Mouse (Mus musculus): Measurements from ENCODE around the gene Rin3. TPM values are rescaled to one million over a fixed set of nuclear protein-coding genes. Genes with fewer than 3 reads are reported as not detected.
"Not testable (repeated sequence)": the region's sequence is repeated elsewhere in the genome, so short reads cannot be mapped to it uniquely, and the experiment has no call there.

Rin3 gene
- polyA plus RNA-seq, 1 experiment from 2014 or later: 3.5 TPM

GRCm38 (mm10) chr12:102270776-102271405 is 12.0 kb upstream of the Rin3 start:
- H3K36me3 ChIP-seq (ENCODE audit: control insufficient read depth, insufficient read depth, low read length): no peaks in the 10 kb centered on the region

GRCm38 (mm10) chr12:102271447-102271846 is 11.4 kb upstream of the Rin3 start:
- Histone ChIP-seq H3K4me1 (ENCODE audit: control insufficient read depth, insufficient read depth, low read length) (no peaks in the 10 kb centered on the region), H3K9me3 (ENCODE audit: control insufficient read depth, low read length) (no peaks in the 10 kb centered on the region), H3K27me3 (ENCODE audit: control insufficient read depth, insufficient read depth, low read length) (no peaks in the 10 kb centered on the region), H3K9ac (replicated peaks; ENCODE audit: low read length) (no peak overlapping the region), H3K4me2 (ENCODE audit: low read length) (no peak overlapping the region), H3K36me3 (ENCODE audit: control insufficient read depth, insufficient read depth, low read length) (no peaks in the 10 kb centered on the region), H3K4me3 (replicated peaks; ENCODE audit: low read depth, low read length) (no peak overlapping the region), H3K27ac (replicated peaks; ENCODE audit: low read depth, low read length) (no peak overlapping the region)
- DNase-seq: no peak
- 81% methylated on average over 4 of the region's 4 CpGs for WGBS
- no peak for ATAC-seq (ENCODE audit: low FRiP score, low TSS enrichment)

More at GRCm38 (mm10) chr12:102270776-102271405, 12.0 kb upstream of the Rin3 start:
- 89% methylated on average over 6 of the region's 6 CpGs for WGBS
- Histone ChIP-seq H3K27ac (replicated peaks; ENCODE audit: low read depth, low read length) (no peak overlapping the region), H3K27me3 (ENCODE audit: control insufficient read depth, insufficient read depth, low read length) (no peaks in the 10 kb centered on the region), H3K9ac (replicated peaks; ENCODE audit: low read length) (no peak overlapping the region), H3K4me2 (ENCODE audit: low read length) (no peak overlapping the region), H3K9me3 (ENCODE audit: control insufficient read depth, low read length) (no peaks in the 10 kb centered on the region), H3K4me1 (ENCODE audit: control insufficient read depth, insufficient read depth, low read length) (no peaks in the 10 kb centered on the region), H3K4me3 (replicated peaks; ENCODE audit: low read depth, low read length) (no peak overlapping the region)
- DNase-seq (no peak), ATAC-seq (ENCODE audit: low FRiP score, low TSS enrichment) (no peak)

- Histone ChIP-seq H3K9ac (replicated peaks; ENCODE audit: low read length) (no peak overlapping the region), H3K4me2 (ENCODE audit: low read length) (no peak overlapping the region), H3K36me3 (ENCODE audit: control insufficient read depth, insufficient read depth, low read length) (no peaks in the 10 kb centered on the region), H3K4me3 (replicated peaks; ENCODE audit: low read depth, low read length) (no peak overlapping the region), H3K27ac (replicated peaks; ENCODE audit: low read depth, low read length) (no peak overlapping the region), H3K4me1 (ENCODE audit: control insufficient read depth, insufficient read depth, low read length) (no peaks in the 10 kb centered on the region), H3K9me3 (ENCODE audit: control insufficient read depth, low read length) (no peaks in the 10 kb centered on the region), H3K27me3 (ENCODE audit: control insufficient read depth, insufficient read depth, low read length) (no peaks in the 10 kb centered on the region)
- WGBS: 72% methylated on average over 7 of the region's 7 CpGs
- ATAC-seq (ENCODE audit: low FRiP score, low TSS enrichment): no peak
- DNase-seq: no peak
Observed at GRCm38 (mm10) chr12:102275833-102276443, 6.9 kb upstream of the Rin3 start.

- not testable (repeated sequence) for DNase-seq; H3K4me3 ChIP-seq (replicated peaks; ENCODE audit: low read depth, low read length); H3K27ac ChIP-seq (replicated peaks; ENCODE audit: low read depth, low read length); H3K9ac ChIP-seq (replicated peaks; ENCODE audit: low read length); H3K4me2 ChIP-seq (ENCODE audit: low read length); H3K36me3 ChIP-seq (ENCODE audit: control insufficient read depth, insufficient read depth, low read length); ATAC-seq (ENCODE audit: low FRiP score, low TSS enrichment); H3K9me3 ChIP-seq (ENCODE audit: control insufficient read depth, low read length)
- Histone ChIP-seq H3K4me1 (ENCODE audit: control insufficient read depth, insufficient read depth, low read length) (peaks cover 12% of the 10 kb centered on the region), H3K27me3 (ENCODE audit: control insufficient read depth, insufficient read depth, low read length) (peaks cover 14% of the 10 kb centered on the region; the same call in 1 of the 2 replicates)
- 71% methylated on average over 4 of the region's 4 CpGs for WGBS
Observed at GRCm38 (mm10) chr12:102280290-102280689, 2.6 kb upstream of the Rin3 start.

GRCm38 (mm10) chr12:102280867-102281503 is 1.9 kb upstream of the Rin3 start:
- ATAC-seq (ENCODE audit: low FRiP score, low TSS enrichment) (no peak), DNase-seq (no peak)
- no peaks in the 10 kb centered on the region for H3K9me3 ChIP-seq (ENCODE audit: control insufficient read depth, low read length)
- WGBS: 68% methylated on average over 7 of the region's 7 CpGs
- no peaks in the 10 kb centered on the region for H3K36me3 ChIP-seq (ENCODE audit: control insufficient read depth, insufficient read depth, low read length)
- H3K4me3 ChIP-seq (replicated peaks; ENCODE audit: low read depth, low read length): no peak overlapping the region
- peaks cover 12% of the 10 kb centered on the region for H3K4me1 ChIP-seq (ENCODE audit: control insufficient read depth, insufficient read depth, low read length)
- no peak overlapping the region for H3K27ac ChIP-seq (replicated peaks; ENCODE audit: low read depth, low read length)
- no peak overlapping the region for H3K9ac ChIP-seq (replicated peaks; ENCODE audit: low read length)
- H3K4me2 ChIP-seq (ENCODE audit: low read length): no peak overlapping the region
- peaks cover 14% of the 10 kb centered on the region; the same call in 1 of the 2 replicates for H3K27me3 ChIP-seq (ENCODE audit: control insufficient read depth, insufficient read depth, low read length)

- Histone ChIP-seq H3K4me1 (ENCODE audit: control insufficient read depth, insufficient read depth, low read length) (peaks cover 12% of the 10 kb centered on the region), H3K27me3 (ENCODE audit: control insufficient read depth, insufficient read depth, low read length) (peaks cover 14% of the 10 kb centered on the region; the same call in 1 of the 2 replicates), H3K9me3 (ENCODE audit: control insufficient read depth, low read length) (no peaks in the 10 kb centered on the region), H3K9ac (replicated peaks; ENCODE audit: low read length) (no peak overlapping the region), H3K4me2 (ENCODE audit: low read length) (peak overlapping the region; percentile 99; the same call in 1 of the 2 replicates), H3K36me3 (ENCODE audit: control insufficient read depth, insufficient read depth, low read length) (no peaks in the 10 kb centered on the region), H3K27ac (replicated peaks; ENCODE audit: low read depth, low read length) (no peak overlapping the region), H3K4me3 (replicated peaks; ENCODE audit: low read depth, low read length) (no peak overlapping the region; the same call in 1 of the 2 replicates)
- DNase-seq (no peak), ATAC-seq (ENCODE audit: low FRiP score, low TSS enrichment) (no peak)
- 57% methylated on average over 2 of the region's 2 CpGs for WGBS
Observed at GRCm38 (mm10) chr12:102282126-102282525, 722 bp upstream of the Rin3 start.

- peak; percentile 59 for ATAC-seq (ENCODE audit: low FRiP score, low TSS enrichment)
- H3K9ac ChIP-seq (replicated peaks; ENCODE audit: low read length): peak overlapping the region; percentile 59
- no peaks in the 10 kb centered on the region for H3K36me3 ChIP-seq (ENCODE audit: control insufficient read depth, insufficient read depth, low read length)
- peak overlapping the region; percentile 48 for H3K4me3 ChIP-seq (replicated peaks; ENCODE audit: low read depth, low read length)
- H3K9me3 ChIP-seq (ENCODE audit: control insufficient read depth, low read length): no peaks in the 10 kb centered on the region
- peaks cover 12% of the 10 kb centered on the region for H3K4me1 ChIP-seq (ENCODE audit: control insufficient read depth, insufficient read depth, low read length)
- 0 out of 2 replicates have a peak overlapping the region, but pooled peaks have one; percentile 20 for H3K27ac ChIP-seq (replicated peaks; ENCODE audit: low read depth, low read length)
- peak; percentile 59 for DNase-seq
- H3K4me2 ChIP-seq (ENCODE audit: low read length): peak overlapping the region; percentile 99
- peaks cover 14% of the 10 kb centered on the region; the same call in 1 of the 2 replicates for H3K27me3 ChIP-seq (ENCODE audit: control insufficient read depth, insufficient read depth, low read length)
- WGBS: 7% methylated on average over 23 of the region's 24 CpGs
Observed at GRCm38 (mm10) chr12:102283483-102284266, 827 bp downstream of the Rin3 start.

GRCm38 (mm10) chr12:102284267-102284610 is 1.4 kb downstream of the Rin3 start:
- ATAC-seq (ENCODE audit: low FRiP score, low TSS enrichment): no peak
- H3K9ac ChIP-seq (replicated peaks; ENCODE audit: low read length): no peak overlapping the region
- peak overlapping the region; percentile 99; the same call in 1 of the 2 replicates for H3K4me2 ChIP-seq (ENCODE audit: low read length)
- H3K4me3 ChIP-seq (replicated peaks; ENCODE audit: low read depth, low read length): no peak overlapping the region
- 38% methylated on average over 9 of the region's 9 CpGs for WGBS
- no peak for DNase-seq
- H3K36me3 ChIP-seq (ENCODE audit: control insufficient read depth, insufficient read depth, low read length): no peaks in the 10 kb centered on the region
- H3K9me3 ChIP-seq (ENCODE audit: control insufficient read depth, low read length): no peaks in the 10 kb centered on the region
- no peak overlapping the region for H3K27ac ChIP-seq (replicated peaks; ENCODE audit: low read depth, low read length)
- peaks cover 12% of the 10 kb centered on the region for H3K4me1 ChIP-seq (ENCODE audit: control insufficient read depth, insufficient read depth, low read length)
- H3K27me3 ChIP-seq (ENCODE audit: control insufficient read depth, insufficient read depth, low read length): peaks cover 14% of the 10 kb centered on the region; the same call in 1 of the 2 replicates
